Mouse (Mus musculus) ovary, adult 18-20 months (tissue): Measurements from ENCODE around the gene Cipc.

ENCODE experiments used
- DNase-seq: peaks from one replicate; pipeline ENCODE4 v3.0.0; 2022; ENCODE audit warnings: low spot score, mixed read lengths

Cipc gene

DNA sequence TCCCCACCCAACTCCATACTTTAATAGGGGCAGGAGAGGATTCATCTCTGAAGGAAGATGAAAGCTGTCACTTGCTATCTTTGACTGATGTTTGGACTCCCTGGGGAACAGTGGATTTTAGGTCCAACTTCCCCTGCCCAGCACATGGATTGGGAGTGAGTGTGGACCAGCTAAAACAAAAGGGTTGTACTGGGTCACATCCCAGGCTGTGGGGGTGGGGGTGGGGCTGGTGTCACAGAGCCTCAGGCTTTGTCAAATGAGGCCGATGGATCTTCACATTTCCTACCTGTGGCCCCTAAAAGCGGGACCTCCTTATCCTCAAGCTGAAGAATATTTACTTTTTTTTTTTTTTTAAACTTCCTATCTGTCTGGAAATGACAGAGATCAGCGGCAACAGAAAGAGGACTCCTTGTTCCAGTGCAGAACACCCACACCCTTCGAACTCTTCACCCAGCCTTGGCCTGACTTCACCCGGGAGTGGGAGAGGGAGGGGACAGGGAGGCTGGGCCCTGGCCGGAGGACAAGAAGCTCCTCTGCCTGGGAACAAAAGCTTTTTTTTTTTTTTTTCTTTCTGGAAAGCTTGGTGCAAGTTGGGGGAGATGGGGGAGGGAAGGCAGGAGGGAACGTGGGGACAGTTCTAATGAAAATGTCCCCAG lies 14.8 kb upstream of the Cipc start:
- peak; percentile 84 for DNase-seq

DNA sequence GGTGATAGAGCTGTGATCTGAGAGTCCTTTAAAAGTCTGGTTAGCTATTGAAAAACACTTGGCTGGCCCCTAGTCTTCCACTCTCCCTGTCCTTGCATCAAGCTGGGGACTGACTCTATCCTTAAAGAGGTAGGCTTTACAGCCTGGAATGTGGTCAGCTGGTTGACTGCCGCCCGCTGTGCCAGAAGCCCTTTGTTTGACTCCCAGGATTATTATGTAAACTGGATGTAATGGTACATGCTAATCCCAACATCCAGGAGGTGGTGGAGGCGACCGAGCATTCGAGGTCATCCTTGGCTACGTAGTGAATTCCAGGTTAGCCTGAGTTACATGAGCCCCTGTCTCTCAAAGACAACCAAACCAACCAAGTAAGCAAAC lies 14.3 kb upstream of the Cipc start:
- DNase-seq, result no peak

DNA sequence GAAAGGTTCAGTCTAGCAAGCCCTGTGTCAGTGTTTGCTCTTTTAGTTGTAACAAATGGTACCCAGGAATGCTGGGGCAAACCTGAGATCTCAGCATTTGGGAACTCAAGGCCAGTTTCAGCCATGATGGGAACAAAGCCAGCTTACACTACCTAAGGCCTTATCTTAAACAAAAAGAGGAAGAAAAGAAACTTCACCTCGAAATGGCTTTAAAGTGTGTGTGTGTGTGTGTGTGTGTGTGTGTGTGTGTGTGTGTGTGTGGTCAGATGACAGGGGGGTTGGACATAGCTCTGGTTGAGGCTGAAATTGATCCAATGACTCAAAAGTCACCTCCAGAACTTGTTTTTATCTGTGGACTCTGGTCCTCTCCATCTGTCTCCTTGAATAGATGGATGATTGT lies 12.1 kb upstream of the Cipc start:
- DNase-seq, result no peak

DNA sequence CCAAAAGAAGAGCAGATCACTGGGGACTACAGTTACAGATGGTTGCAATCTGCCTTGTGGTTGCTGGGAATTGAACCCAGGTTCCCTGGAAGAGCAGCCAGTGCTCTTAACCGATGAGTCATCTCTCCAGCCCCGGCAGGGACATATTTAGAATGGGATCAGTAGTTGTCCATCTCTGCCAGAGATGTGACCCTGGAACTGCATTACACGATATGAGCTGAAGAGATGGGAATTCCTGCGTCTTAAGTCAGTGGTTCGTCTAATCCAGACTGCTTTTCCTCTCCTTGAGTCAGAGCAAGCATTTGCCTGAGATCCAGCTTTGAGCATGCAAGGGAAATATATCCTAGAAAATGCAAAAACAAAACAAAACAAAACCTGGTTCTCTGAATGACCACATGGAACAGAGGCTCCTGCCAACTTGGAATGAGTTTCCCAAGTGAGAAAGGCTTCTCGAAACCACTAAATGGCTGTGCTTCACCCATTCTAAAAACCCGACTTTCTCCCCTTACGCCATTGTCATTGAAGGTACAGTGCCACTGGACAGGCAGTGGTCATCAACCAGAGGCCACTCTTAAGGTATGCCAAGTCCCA lies 11.1 kb upstream of the Cipc start:
- no peak for DNase-seq

DNA sequence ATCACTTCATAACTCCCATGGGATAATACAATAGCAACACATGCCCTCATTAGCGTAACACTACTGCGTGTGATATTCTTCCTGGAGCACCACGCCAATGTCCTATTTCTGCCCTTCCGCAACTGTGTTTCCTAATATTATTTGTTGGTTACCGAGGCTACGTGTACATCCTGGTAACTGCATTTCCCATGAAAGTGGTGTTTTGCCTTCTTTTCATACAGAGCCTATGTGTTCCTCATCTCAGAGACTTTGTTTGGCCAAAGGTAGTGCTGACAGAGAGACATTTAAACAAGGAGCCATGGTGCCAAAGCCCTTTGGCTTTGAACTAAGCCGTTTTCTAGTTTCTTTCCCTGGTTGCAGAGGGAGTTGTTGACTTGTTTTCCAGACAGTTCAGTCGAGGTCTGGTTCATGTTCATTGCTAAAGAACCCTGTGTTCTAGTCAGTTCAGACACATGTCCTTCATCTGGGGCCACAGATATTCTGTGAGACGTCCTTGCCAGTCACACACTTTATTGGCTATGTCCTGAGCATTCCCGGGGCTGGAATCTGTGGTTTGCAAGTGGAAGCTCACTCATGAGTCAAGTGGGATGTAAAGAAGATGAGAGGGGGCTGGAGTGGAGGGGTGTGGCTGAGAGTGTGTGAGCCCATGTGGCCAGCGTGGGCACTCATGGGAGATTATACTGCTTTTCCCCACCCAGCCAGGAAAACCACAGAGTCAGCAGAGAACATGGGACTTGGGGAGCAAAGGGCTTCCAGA lies 10.1 kb upstream of the Cipc start:
- DNase-seq, result no peak

DNA sequence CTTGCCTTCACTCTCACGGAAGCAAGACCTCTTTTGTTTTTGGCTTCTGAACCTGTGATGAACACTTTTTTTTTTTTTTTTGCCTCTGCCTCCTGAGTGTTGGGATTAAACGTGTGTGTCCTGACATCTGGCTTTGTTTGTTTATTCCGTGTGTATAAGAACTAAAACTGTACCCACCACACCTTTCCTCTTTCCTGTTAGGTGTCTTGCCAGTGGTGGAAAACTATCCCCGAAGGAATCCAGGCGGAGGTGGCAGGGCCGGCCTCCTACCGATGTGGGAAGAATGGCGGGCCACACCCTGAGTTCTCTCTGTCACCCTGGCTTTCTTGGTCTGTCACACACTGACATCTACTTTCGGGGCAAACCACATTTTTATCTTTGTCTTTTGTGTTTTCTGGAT lies 8.3 kb upstream of the Cipc start:
- no peak for DNase-seq

DNA sequence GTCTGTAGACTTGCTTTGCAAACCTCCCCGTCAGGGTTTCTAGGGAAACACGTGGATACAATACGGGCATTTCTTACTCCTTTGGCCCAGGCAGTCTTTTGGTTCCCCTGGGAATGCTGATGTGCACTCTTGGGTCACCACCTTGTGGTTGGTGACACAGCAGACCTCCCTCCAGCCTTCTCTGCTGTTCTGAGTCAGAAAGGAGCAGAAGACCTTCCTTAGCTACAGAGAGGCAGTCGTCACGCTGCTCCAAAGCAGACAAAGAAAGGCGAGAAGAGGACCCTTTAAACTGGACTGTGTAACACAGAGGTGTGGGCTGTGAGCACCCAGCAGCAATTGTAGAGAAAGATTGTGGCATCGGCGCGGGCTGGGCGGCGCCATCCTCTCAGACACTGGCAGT lies 5.7 kb upstream of the Cipc start:
- DNase-seq, result no peak

DNA sequence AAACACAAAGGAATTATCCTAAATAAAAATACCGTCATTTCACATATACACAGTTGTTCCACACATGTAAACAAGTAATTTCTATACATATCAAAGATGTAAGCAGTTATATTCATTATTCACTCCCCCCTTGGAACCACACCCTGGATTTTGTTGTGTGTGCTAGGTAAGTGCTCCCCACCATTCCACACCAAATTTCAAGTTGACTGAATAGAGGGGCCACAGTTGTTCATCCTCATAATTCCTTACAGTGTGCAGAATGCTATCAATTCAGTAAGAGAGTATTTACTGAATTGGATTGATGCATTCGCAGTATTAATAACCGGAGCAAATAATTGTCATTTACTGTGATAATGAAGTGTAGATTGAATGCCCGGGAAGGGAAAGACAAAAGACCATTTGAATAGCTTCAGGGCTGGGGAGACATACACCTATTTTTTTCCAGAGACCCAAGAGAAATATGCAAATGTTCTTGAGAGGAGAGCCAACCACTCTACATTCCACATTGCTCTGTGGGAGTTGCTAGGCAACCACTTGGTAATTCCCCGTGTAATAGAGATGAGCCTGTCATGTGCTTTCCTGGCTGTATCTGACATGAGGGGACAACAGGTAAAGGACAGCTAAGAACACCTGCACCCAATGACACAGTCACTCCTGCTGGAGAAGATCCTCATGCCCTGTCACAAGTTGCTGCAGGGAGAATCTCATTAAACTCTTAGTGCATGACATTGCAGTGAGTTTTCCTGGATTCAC lies 4.9 kb upstream of the Cipc start:
- no peak for DNase-seq

DNA sequence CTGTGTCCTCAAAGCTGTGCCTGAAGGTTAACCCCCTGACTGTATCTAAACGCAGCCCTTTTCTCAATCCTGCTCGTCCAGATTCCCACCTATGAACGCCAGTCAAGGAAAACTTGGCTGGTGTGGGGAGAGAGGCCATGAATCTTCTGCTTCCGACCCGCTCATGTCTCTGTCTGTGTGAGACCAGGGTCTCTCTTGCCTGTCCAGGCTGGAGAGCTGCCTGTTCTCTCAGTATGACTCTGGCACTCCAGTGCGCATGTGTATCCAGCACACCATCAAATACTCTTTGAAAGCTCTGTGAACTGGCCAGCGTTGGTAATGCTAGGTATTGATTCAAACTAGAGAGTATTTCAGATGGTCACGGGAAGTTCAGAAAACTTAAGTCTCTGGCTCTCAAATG lies 3.4 kb upstream of the Cipc start:
- DNase-seq, result no peak

DNA sequence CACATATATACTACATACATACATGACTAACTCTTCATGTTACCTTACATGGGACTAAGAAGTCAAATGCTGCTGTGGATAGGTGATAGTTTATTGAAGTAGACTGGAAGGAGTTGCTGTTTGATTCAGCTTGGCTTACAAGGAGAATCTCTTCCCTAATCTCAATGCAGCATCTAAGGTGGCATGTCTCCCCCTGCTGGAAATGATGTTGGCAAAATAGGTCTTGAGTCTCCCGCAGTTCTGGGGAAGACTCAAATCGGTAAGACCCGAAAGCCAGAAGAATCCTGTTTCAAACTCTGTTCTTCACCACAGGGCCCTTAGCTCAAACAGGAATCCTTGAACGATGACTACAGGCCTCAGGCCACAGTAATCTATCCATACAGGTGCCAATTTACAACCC lies 1.7 kb upstream of the Cipc start:
- DNase-seq, result no peak

DNA sequence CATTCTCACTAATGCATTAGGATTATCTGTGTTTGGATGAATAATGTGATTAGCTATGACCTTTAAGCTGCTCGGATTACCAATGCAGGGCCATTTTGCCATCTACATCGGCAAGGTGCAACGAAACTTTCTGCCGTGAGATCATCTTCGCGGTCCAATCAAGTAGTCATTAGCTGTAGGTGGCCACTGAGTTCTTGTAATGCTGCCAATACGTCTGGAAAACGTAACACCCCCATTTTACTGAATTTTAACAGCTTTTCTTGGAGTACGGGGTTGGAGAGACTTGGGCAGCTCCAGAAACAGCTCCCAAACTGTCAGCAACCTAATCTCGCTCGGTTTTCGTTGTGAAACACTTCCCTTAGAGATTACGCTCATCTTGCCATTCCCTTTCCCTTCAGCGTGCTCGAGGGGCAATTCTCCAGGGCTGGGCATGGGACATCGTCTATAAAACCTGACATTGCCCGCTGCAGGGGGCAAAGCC lies 502 bp upstream of the Cipc start:
- DNase-seq, result no peak

DNA sequence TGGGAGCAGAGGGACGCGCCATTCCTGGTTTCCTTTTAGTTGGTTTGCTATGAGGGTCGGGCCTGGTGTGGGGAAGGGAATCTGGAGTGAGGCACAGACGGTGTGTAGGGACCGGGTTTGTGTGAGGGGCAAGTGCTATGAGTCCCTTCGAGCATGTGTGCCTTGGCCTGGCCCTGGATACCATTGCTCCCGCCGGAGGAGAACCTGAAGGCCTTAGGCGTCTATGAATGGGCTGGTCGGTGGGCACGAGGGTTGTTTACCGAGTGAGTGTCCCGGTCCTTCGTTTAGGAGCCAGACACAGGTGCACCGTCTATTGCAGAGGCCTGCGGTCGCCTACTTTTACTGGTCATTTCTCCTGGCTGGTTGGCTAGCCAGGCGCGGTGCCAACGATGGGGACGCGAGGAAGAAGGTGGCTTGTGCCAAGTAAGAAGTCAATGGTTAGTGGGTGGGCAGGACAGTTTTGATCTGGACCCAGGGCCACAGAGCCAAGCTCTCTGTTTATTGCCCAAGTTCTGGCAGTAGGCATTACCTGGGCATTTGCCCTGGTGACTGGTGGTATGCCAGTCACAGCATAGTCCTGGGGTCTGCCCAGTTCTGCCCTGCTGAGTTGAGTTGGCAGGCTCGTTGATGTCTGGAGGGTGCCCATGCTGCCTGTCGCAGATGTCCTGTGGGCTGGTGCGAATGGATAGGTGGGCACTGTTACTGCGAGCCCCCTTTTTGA lies 998 bp downstream of the Cipc start:
- DNase-seq, result no peak

DNA sequence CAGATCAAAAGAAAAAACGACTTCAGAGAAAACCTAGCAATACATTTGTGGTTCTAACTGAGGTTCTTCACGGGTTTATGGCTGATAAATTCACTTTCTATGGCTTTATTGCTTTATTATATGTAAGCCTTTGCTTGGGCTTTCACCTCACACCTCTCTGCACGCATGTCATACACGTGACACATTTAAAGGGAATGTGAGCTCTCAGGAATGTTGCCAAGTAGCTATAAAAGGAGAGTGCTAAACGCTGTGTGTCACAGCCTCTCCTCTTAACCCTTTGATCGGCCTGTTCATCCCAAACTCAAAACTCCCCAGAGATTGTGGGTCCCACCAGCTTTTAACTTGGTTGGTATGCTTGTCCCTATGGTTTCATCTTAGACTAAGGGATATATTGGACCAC lies 1.8 kb downstream of the Cipc start:
- no peak for DNase-seq

DNA sequence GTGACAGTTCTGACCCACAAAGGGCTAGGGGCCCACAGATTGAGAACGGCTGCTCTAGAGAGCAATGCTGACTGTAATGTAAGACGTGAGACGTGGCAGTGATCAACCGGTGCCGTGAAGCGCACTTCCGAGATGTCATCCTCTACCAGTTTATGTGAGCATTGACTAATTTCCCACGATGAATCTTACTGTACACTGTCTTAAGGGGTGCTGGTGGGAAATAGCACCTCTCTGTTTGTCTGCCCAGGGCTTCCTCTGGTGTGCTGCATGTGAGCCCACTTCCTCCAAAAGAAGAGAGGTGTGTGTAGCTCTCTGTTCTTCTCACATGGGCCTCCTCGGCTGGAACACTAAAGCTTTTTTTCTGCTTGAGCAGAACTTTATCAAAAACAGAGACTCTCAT lies 2.7 kb downstream of the Cipc start:
- no peak for DNase-seq

DNA sequence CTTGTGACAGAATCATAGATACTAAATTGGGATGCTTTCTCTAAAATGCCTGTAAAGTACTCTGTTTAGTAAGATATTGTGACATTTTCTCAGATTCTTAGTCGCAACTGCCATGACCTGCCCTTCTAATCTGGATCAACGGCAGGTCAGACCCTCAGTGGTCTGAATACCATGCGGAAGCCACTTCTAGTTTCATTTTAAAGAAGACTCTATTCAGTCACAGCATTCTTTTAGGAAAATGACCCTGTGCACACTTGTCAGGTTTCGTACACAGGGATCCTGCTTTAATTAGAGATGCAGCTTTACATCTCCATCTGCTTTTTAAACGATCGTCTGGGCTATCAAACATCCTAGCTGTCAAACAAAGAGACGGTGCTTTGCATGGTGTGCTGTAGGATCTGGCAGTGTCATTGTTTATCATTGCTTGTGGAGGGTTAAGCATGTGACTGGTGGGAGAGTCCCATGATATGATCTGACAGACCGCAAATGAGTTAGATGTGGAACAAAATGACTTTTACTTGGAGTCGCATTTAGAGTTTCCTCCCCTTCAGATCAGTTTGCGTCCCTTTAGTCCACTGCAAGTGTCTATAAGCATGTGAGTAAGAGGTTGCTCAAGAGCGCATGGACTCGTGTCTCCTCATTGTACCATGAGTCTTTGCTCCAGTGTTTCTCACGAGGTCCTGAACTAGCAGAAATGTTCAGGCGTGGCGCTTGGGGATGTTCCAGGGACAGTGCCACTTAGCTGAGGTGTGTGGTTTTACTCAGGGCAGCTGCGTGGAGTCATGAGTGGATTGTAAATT lies 3.5 kb downstream of the Cipc start:
- DNase-seq, result no peak

DNA sequence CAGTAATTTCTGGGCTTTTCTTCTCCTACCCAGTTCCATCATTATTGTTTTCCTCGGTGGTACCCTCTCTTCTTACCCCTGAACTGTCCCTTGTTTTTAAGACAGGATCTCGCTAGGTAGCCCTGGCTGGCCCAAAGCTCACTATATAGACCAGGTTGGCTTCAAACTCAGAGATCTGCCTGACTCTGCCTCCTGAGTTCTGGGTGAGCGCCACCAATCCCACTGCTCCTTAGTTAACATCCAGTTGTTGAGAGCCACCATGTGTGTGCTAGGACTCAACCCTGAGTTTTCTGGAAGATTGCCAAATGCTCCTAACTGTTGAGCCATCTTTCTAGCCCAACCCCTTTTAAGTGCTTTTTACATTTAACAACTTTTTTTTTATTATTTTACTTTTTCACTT lies 4.1 kb downstream of the Cipc start:
- DNase-seq, result no peak

DNA sequence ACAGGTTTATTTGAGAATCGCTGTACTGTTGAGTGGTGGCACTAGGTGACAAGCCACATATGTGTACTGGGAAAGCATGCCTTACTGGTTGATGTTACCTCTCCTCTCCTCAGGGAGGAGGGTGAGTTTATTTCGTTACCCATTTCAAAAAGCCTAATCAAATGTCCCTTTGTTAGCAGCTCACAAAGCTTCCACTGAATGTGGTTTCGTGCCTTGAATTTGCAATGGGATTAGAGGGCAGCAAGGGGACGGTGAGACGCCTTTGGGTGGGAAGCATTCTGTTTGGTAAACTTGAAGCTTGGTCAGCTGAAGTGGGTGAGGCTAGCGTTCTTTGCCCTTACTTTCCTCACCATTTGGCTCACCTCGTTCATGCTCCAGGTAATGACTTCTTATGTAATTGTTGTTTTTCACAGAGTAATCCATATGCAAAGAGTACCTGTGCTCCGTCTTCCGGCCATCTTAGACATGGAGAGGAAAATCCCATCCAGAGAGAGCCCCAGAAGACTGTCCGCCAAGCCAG lies 5.5 kb downstream of the Cipc start:
- DNase-seq, result no peak

DNA sequence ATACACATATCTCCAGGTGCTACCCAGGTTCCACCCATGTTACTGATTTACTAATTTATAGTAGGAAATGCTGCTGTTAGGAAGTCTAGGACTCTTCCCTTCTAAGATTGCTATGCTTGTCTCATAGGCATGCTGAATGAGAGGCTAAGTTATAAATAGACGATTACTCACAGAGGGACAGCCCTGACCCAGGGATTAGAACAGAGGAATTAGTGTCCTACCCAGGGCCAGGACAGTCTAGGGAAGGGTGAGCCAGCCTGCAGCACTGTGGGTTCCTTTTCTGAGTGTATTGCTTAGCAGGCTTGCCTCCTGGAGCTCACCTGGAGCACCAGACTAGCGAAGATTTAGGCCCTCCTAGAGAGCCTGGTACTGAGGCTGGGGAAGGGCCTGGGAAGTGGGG lies 9.1 kb downstream of the Cipc start:
- DNase-seq, result no peak

DNA sequence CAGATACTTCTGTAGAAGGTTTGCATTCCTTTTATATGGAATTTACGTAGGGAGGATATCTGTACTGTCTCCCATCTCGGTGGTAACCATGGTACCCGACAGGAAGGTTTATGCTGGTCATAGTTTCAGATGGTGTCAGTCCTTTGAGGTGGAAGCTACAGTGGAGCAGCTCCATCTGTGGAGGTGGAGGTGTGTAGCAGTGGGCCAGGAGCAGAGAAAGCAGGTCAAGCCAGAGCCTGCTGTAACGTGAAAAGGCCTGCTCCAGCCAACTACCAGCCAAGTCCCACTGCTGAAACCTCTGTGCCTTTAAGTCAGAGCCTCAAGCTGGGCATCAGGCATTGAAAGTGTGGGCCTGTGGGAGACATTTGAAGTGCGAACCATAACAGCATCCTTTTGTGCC lies 11.7 kb downstream of the Cipc start:
- DNase-seq, result no peak

DNA sequence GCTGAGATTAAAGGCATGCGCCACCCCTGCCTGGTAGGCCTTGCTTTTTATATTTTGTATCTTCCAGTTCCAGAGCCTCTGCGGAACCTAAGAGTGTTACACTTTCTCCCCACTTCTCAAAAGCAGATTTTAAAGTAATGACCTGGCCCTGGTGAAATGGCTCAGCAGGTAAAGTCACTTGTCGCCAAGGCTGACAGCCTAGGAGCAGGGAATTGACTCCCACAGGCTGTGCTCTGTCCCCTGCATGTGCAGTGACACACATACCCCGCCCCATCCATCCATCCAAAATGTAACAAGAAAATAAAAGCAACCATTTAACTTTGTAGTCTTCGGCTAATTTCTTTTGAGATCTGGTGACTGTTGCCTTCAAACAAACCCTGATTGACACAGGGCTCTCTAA lies 12.8 kb downstream of the Cipc start:
- no peak for DNase-seq

DNA sequence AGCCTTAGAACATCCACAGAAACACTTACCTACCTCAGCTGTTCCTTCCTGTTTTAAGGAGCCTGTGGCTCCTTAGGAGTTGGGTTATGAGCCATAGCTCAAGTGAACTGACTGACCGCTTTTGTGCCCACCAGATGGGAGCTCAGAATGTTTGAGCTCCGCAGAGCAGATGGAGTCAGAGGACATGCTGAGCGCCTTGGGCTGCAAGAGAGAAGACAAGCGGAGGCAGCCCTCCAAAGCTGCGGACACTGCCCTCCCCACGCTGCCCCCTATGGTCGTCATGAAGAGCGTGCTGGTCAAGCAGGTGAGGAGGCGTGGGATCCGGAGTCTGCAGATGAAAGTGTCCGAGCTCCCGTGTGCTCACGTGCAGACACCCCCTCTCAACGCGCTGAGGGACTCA lies 13.3 kb downstream of the Cipc start:
- DNase-seq, result no peak
